Mouse (Mus musculus) stomach, embryonic 16.5 days (tissue): ENCODE data around the gene Calu. TPM values are rescaled to one million over a fixed set of nuclear protein-coding genes. Genes with fewer than 3 reads are reported as not detected.
A peak's percentile ranks its signal among the peaks of the same experiment; 100 is the strongest.

Experiments used
- ATAC-seq: fragments of 200-750 bp; cut with Nextera tagmentation; 2 replicates; pipeline ENCODE4 v1.8.0; 2017; ENCODE audit warnings: moderate number of reproducible peaks, moderate TSS enrichment; ENCODE audit not compliant: insufficient read depth, low FRiP score
- H3K27ac ChIP-seq: fragments of 300-500 bp; sonication (generic); 2 replicates; pipeline ENCODE4 v1.5.1; 2014; ENCODE audit warnings: low read length
- H3K27me3 ChIP-seq: fragments of 300-500 bp; sonication (generic); 2 replicates; pipeline ENCODE4 v1.6.1; 2014; ENCODE audit warnings: low read length, control low read depth, mixed read lengths; ENCODE audit not compliant: control insufficient read depth, insufficient read depth
- H3K36me3 ChIP-seq: fragments of 300-500 bp; sonication (generic); 2 replicates; pipeline ENCODE4 v1.6.1; 2014; ENCODE audit warnings: low read length; ENCODE audit not compliant: control insufficient read depth, insufficient read depth
- H3K4me1 ChIP-seq: fragments of 300-500 bp; sonication (generic); 2 replicates; pipeline ENCODE4 v1.6.1; 2014; ENCODE audit warnings: low read length, control low read depth, mixed read lengths; ENCODE audit not compliant: control insufficient read depth, insufficient read depth
- H3K4me2 ChIP-seq: fragments of 300-500 bp; sonication (generic); 2 replicates; pipeline ENCODE4 v1.6.1; 2014; ENCODE audit warnings: low read depth, low read length, mixed read lengths
- H3K4me3 ChIP-seq: fragments of 300-500 bp; sonication (generic); replicated peaks from 2 replicates; pipeline ENCODE4 v1.5.1; 2014; ENCODE audit warnings: mild to moderate bottlenecking, low read length
- H3K9ac ChIP-seq: fragments of 300-500 bp; sonication (generic); 2 replicates; pipeline ENCODE4 v1.6.1; 2014; ENCODE audit warnings: low read length
- H3K9me3 ChIP-seq: fragments of 300-500 bp; sonication (generic); replicated peaks from 2 replicates; pipeline ENCODE4 v1.6.1; 2016; ENCODE audit warnings: low read length, control low read depth; ENCODE audit not compliant: control insufficient read depth
- WGBS: fragments of 180-500 bp; shearing (Covaris S2); extraction: QIAGEN DNeasy Blood & Tissue Kit; methylation state at CpG from one replicate; pipeline ENCODE4 v1.1.7; 2014; 5-methylcytosine and 5-hydroxymethylcytosine counted together
- polyA plus RNA-seq: library from polyadenylated mRNA; unstranded; fragments of >200 nt; fragmentation: Nextera tagmentation; extraction: Ambion mirVana; gene quantifications from 2 replicates; pipeline ENCODE4 v1.2.1, GENCODE M21; 2015

Calu gene
- polyA plus RNA-seq, 1 experiment from 2014 or later, result 391 TPM

- peak; percentile 90 for ATAC-seq
- Histone ChIP-seq H3K9me3 (no peaks in the 10 kb centered on the region), H3K4me2 (peak within 1 kb of the TSS; percentile 93), H3K27me3 (peaks cover 6% of the 10 kb centered on the region; the same call in 1 of the 2 replicates), H3K27ac (peak within 1 kb of the TSS; percentile 7; the same call in 1 of the 2 replicates), H3K9ac (peak within 1 kb of the TSS; percentile 76), H3K4me1 (peaks cover 11% of the 10 kb centered on the region), H3K4me3 (peak within 1 kb of the TSS; percentile 72), H3K36me3 (no peaks in the 10 kb centered on the region)
- under 1% methylated on average over 37 of the region's 49 CpGs for WGBS
Measured at GRCm38 (mm10) chr6:29395910-29396713, 48.2 kb downstream of the Calu start, which contains the start of gene Ccdc136. Gene Ccdc136 (plus strand): TSS chr6:29396309.

- WGBS, result 3% methylated on average over 21 of the region's 24 CpGs
Measured at GRCm38 (mm10) chr6:29396714-29397540, 49.1 kb downstream of the Calu start.

GRCm38 (mm10) chr6:29397575-29397974 lies 49.7 kb downstream of the Calu start:
- Histone ChIP-seq H3K4me1 (peaks cover 11% of the 10 kb centered on the region), H3K27ac (peak overlapping the region; percentile 7; the same call in 1 of the 2 replicates), H3K4me2 (peak overlapping the region; percentile 93), H3K36me3 (no peaks in the 10 kb centered on the region), H3K4me3 (peak overlapping the region; percentile 72), H3K27me3 (peaks cover 6% of the 10 kb centered on the region; the same call in 1 of the 2 replicates), H3K9ac (peak overlapping the region; percentile 76; the same call in 1 of the 2 replicates), H3K9me3 (no peaks in the 10 kb centered on the region)
- ATAC-seq, result no peak
- 15% methylated on average over 6 of the region's 6 CpGs for WGBS

More at GRCm38 (mm10) chr6:29396714-29397540, 49.1 kb downstream of the Calu start:
- ATAC-seq, result peak; percentile 72
- Histone ChIP-seq H3K36me3 (no peaks in the 10 kb centered on the region), H3K27me3 (peaks cover 6% of the 10 kb centered on the region; the same call in 1 of the 2 replicates), H3K27ac (peak overlapping the region; percentile 7), H3K4me1 (peaks cover 11% of the 10 kb centered on the region), H3K9me3 (no peaks in the 10 kb centered on the region), H3K9ac (peak overlapping the region; percentile 76), H3K4me3 (peak overlapping the region; percentile 72), H3K4me2 (peak overlapping the region; percentile 93)

GRCm38 (mm10) chr6:29399851-29400250 lies 52.0 kb downstream of the Calu start:
- Histone ChIP-seq H3K9ac (no peak overlapping the region), H3K4me2 (no peak overlapping the region), H3K4me3 (no peak overlapping the region), H3K9me3 (no peaks in the 10 kb centered on the region), H3K4me1 (peaks cover 14% of the 10 kb centered on the region), H3K27ac (no peak overlapping the region), H3K36me3 (no peaks in the 10 kb centered on the region), H3K27me3 (peaks cover 6% of the 10 kb centered on the region; the same call in 1 of the 2 replicates)
- ATAC-seq, result no peak
- WGBS, result 89% methylated on average over 4 of the region's 4 CpGs

- 9% methylated on average over 34 of the region's 34 CpGs for WGBS
- Histone ChIP-seq H3K36me3 (no peaks in the 10 kb centered on the region), H3K4me3 (0 out of 2 replicates have a peak overlapping the region, but pooled peaks have one; percentile 8), H3K4me1 (0 out of 2 replicates have a peak, but pooled peaks cover 3% of the 10 kb centered on the region), H3K4me2 (peak overlapping the region; percentile 41), H3K27ac (no peak overlapping the region), H3K9me3 (no peaks in the 10 kb centered on the region), H3K9ac (no peak overlapping the region), H3K27me3 (no peaks in the 10 kb centered on the region)
- no peak for ATAC-seq
Measured at GRCm38 (mm10) chr6:29402693-29403342, 54.9 kb downstream of the Calu start.

GRCm38 (mm10) chr6:29406412-29406811 lies 58.5 kb downstream of the Calu start:
- Histone ChIP-seq H3K9me3 (no peaks in the 10 kb centered on the region), H3K9ac (no peak overlapping the region), H3K27ac (no peak overlapping the region), H3K4me1 (0 out of 2 replicates have a peak, but pooled peaks cover 3% of the 10 kb centered on the region), H3K27me3 (no peaks in the 10 kb centered on the region), H3K36me3 (no peaks in the 10 kb centered on the region), H3K4me2 (no peak overlapping the region), H3K4me3 (no peak overlapping the region)
- ATAC-seq, result no peak
- WGBS, result 82% methylated on average over 6 of the region's 6 CpGs

GRCm38 (mm10) chr6:29415446-29415845 lies 67.6 kb downstream of the Calu start:
- H3K4me1 ChIP-seq, result no peaks in the 10 kb centered on the region
- ATAC-seq, result no peak
- no peak overlapping the region for H3K9ac ChIP-seq
- 76% methylated on average over 9 of the region's 9 CpGs for WGBS
- H3K9me3 ChIP-seq, result no peaks in the 10 kb centered on the region
- H3K27me3 ChIP-seq, result no peaks in the 10 kb centered on the region
- no peak overlapping the region for H3K27ac ChIP-seq
- H3K4me2 ChIP-seq, result no peak overlapping the region
- H3K36me3 ChIP-seq, result no peaks in the 10 kb centered on the region
- H3K4me3 ChIP-seq, result no peak overlapping the region

- Histone ChIP-seq H3K4me2 (no peak overlapping the region), H3K9me3 (no peaks in the 10 kb centered on the region), H3K36me3 (no peaks in the 10 kb centered on the region), H3K27ac (no peak overlapping the region), H3K27me3 (no peaks in the 10 kb centered on the region), H3K4me1 (no peaks in the 10 kb centered on the region), H3K9ac (no peak overlapping the region), H3K4me3 (no peak overlapping the region)
- no peak for ATAC-seq
- WGBS, result 88% methylated on average over 2 of the region's 2 CpGs
Measured at GRCm38 (mm10) chr6:29420596-29420995, 72.7 kb downstream of the Calu start.
